Mouse (Mus musculus): ENCODE results near the gene Nrgn.

Gene Nrgn

DNA sequence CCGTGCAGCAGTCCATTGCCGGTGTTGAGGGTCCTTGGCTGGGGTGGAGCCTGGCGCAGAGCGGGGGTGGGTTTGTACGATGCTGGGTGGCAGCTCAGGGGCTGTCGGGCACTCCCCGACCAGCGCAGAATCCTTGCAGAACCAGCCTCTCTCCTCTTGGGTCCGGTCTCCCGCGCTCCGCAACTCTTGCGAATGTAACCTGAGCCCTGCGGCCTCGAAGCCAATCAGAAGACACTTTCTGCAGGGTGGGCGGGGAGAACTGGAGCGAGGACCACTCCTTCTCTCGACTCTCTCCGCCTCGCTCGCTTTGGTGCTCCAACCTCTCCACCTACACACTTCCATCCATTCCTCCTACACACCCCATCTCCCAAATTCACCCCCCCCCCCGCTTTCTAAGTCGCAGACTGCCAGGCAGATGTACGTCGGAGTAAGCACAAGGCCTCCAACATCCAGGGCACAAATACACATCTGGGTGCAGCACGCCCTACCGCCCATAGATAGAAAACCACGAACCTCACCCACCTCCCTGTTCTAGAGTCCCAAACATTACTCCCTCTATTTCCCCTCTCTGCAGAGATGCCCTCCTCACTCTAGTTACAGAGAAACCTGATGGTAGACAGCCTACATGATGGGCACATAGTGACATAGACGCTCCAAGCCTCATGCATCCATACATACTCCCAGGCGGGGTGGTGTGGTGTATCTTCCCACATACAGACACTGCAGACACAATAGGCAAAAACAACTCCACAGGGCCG lies at the start of gene Nrgn:
TSS of gene Nrgn (minus strand) at position 369 of the 758 bp plus-strand sequence.
- peak; percentile 50 for DNase-seq (ENCODE audit: low read depth, low spot score)

DNA sequence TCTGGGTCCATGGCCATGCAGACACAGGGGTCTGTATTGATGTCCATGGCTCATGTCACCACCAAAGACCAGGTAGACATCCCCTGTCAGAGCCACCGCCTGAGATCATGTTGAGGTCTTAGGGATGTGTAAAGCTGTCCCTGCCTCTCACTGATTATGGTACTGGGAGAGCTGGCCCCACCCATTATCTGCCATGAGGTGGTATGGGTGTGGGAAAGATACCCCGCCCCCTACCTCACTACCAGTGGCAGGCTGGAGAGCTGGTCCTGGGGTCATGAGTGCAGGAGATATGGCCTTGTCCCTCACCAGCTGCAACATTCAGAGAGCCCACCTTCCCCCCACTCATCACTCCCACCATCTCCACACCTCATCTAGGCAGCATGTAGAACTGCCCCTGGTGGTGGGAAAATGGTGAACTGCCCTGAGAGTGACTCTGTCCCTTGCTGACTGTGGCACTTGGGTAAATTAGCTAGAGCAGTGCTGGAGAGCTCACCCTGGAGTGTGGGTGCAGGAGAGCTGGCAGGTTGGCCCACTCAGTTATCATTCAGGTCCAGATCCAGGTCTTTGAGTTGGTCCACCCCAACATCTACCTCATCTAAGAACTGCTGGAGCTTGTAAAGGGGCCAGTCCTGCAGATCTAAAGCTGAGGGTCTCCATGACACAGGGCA lies 48.0 kb upstream of the Nrgn start:
- DNase-seq (ENCODE audit: low read depth, low spot score) = no peak

DNA sequence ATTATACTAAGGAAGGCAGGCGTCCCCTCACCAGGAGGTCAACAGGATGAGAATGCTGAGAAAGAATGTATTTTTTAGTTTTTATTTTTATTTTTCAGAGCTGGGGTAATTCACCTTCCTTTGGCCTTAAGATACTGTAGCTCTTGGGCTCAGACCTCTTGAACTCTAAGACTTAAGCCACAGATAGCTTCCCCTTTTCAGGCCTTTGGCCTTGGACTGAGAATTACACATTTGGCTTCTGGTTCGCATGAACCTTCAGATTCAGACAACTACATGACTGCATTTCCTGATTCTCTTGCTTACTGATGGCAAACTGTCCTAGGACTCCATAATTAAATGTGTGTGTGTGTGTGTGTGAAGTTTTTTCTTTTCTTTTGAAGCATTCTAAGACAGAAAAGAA lies 45.9 kb upstream of the Nrgn start:
- DNase-seq (ENCODE audit: low read depth, low spot score) = no peak

- DNase-seq (ENCODE audit: low read depth, low spot score) = no peak
These were observed 42.9 kb upstream of the Nrgn start for GRCm38 (mm10) chr9:37595570-37595969.

DNA sequence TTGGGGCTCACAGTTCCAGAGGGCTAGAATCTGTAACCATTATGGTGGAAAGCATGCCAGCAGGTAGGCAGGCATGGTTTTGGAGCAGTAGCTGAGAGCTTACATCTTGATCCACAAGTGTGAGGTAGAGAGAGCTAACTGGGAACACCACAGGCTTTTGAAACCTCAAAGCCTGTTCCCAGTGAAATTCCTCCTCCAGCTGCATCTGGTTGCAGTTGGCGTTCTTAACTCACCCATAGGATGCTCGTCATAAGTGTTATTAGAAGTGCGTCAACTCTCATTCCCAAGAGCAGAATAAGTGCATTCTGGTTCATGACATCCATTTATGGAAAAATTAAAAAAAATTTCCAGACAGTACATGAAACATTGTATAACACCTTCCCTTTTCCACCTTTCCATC lies 41.0 kb upstream of the Nrgn start:
- no peak for DNase-seq (ENCODE audit: low read depth, low spot score)

DNA sequence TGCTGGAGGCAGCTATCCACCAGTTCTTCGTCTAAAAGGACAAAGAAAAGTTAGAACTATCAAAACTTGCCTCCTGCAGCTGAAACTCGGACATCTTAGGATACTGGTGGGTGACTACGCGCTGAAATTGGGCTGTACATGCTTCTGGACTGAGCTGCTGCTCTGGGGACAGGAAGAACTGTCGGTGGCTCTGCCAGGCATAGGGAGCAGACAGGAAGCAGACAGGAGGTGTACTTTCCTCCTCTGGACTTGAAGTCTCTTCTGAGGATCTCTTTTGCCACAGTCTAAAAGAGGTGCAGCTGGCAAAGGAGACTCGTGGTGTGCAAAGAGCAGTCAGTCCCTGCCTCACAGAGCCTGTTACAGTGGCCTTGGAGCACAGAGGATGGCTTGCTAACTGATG lies 39.9 kb upstream of the Nrgn start:
- no peak for DNase-seq (ENCODE audit: low read depth, low spot score)

DNA sequence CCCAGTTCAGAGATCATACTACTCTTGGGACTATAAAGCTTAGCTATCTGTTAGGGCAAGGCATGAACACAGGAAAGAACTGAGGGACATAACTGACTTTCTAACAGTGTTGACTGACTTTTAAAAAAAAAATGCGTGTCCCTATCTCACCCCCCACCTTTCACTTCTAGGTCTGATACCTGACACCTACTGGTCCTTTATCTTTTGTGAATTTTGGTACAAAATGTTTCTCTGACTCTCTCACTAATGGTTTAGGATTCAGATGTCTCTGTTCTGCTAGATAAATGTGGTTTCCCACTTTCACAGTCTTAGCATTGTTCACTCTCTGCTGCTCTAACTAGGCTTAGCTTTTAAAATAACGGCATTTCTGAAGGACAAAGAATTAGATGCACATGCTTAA lies 39.3 kb upstream of the Nrgn start:
- no peak for DNase-seq (ENCODE audit: low read depth, low spot score)

- no peak for DNase-seq (ENCODE audit: low read depth, low spot score)
These were observed 37.7 kb upstream of the Nrgn start for GRCm38 (mm10) chr9:37590381-37590780.

DNA sequence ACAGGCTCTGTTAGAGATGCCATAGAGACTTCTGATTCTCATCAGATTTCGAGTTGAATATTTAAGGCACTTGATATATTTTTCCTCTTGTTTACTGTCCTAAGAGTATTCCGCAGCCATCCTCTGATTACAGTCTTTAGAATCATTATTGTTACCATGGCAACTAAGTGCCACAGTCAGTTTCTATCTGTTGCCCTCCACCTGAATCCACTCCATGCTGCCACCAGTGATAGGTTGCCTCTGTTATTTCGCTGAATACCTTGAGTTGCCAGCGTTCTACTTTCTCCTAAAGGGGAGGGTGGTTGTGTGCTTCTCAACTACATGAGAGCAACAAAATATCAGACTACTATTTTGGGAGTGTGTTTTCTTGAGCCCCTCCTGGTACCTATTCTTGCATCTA lies 34.0 kb upstream of the Nrgn start:
- DNase-seq (ENCODE audit: low read depth, low spot score) = no peak

DNA sequence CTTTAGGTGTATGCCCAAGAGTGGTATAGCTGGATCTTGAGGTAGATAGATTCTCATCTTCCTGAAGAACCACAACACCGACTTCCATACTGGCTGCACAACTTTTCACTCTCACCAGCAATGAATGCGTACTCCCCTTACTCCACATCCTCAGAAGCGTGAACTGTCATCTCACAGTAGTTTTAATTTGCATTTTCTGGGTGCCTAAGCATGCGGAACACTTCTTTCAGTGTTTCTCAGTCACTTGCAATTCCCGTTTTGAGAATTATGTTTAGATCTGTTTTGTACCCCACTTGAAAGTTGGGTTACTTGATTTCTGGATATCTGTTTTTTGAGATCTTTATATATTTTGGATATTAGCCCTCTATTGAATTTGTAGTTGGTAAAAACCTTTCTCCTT lies 30.9 kb upstream of the Nrgn start:
- no peak for DNase-seq (ENCODE audit: low read depth, low spot score)

DNA sequence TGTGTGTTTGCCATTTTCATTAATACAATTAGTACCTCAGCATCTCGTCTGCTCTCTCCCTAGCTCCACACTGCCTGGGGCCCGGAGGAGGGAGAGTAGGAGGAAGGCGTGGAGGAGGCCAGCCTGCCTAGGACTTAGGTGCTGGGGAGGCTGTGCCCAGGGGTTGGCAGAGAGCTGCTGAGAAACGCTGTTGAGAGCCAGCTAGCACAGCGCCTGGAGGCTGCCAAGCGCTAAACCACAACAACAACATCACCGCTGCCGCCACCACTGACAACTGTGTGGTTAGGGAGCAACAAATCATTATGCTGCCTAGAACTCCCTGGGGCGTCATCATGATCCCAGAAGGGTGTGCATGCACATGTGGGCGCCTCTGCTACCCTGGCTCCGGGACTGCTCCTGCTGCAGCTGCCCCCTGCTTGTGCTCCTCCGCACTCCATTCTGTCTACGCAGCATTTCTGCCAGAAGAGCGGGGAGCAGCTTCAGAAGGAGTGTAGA lies 23.8 kb upstream of the Nrgn start:
- DNase-seq (ENCODE audit: low read depth, low spot score) = no peak

GRCm38 (mm10) chr9:37572204-37572876 lies 19.6 kb upstream of the Nrgn start:
- DNase-seq (ENCODE audit: low read depth, low spot score) = no peak

DNA sequence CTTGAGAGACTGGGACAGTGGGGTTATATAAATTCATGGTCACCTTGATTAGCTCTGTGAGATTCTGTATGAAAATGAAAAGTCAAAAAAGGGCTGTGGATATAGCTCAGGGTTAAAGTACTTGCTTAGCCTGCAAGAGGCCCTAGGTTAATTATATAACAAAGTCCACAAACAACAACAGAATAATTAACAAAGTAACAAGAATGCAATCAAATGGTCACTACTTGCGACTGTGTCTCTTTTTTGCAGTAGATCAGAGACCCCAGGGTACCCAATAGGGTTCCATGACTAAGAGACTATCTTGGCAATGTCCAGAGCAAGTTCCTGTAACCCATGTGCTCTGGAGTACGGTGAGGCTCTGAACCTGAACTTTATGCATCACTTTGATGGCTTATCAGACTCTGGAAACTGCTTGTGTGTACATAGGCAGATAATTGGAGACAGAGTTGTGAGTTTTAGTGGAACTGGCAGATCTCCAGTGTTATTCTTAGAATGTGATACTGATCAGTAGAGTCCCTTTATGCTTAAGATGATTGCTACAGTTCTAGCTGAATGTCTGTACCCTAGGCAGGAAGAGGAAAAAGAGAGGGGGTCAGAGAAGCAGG lies 16.6 kb upstream of the Nrgn start:
- DNase-seq (ENCODE audit: low read depth, low spot score) = no peak

DNA sequence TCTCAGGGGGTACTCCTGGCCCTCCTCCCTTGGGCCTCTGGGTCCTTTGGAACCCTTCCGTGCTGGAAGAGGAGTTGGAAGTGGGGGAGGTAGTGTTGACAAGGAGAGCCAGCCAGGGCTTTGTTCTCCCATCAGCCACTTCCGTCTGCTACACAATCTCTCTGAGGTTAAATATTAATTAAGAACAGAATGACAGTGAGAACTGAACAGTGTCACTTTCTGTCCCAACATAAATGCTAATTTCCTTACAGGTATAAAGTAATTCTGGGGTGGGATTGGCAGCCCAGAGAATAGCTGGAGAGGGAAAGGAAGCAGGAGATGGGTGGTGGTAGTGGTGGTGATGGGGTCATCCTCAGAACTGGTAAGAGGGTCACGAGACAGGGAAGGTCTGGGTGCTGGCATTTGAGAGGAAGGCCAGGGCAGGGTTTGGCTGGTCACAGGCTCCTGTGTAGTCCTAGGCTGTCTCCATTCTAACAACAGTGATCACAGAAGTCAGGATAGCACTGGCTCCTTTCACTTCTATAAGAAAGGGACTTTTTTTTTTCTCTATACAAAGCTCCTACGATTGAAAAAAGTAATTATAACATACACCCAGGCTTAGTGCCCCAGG lies 16.0 kb upstream of the Nrgn start:
- no peak for DNase-seq (ENCODE audit: low read depth, low spot score)

DNA sequence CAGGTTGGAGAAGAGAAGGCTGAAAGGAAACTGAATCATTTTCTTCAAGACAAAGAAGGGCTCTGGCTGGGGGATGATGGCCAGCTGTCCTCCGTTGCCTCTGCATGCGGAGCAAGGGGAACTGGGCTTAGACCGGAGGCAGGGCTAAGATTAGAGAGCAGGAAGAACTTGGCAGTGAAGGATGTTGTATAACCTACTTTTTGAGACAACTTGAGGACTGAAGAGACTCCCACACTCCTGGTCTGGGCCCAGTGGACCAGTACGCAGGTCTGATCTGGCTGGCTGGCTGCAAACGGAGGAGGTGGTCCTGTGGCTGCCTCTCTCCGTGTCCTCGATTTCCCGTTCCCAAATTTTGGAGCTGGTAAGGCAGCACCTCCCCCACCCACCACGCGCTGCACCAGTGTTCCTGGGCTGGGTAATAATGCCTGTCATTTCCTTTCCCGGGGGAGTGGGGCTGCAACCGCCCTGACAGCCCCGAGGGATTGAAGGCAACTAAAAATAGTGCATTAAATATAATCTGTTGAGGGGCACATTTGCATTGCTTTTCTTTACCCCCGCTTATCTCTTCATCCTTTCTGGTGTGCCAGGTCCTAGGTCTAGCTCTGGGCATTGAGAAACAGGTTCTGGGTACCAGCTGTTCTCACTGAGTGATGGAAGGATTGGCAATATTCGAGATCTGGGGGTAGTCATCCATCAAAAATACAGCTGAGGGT lies 15.3 kb upstream of the Nrgn start:
- no peak for DNase-seq (ENCODE audit: low read depth, low spot score)

- DNase-seq (ENCODE audit: low read depth, low spot score) = no peak
These were observed 14.8 kb upstream of the Nrgn start for GRCm38 (mm10) chr9:37567454-37567853.

- DNase-seq (ENCODE audit: low read depth, low spot score) = no peak
These were observed 14.3 kb upstream of the Nrgn start for GRCm38 (mm10) chr9:37567019-37567418.

DNA sequence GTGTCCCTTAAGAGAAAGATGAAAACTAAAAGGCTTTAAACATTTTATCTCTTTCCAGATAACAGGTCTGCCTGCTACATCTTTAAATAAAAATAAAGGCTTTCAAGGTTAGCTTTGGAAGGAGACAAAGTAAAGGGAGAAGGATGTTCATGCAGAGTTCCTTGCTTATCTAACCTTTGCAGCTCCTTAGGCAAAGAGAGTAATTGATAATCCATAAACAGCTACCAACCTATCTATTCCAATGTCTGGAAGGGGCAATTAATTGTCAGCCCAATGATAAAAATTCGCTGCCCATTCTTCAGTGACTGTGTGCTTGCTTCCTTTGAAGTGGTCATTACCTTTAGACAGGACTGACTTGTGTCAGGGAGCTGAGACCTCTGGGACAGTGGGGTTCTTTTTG lies 11.1 kb upstream of the Nrgn start:
- DNase-seq (ENCODE audit: low read depth, low spot score) = no peak

DNA sequence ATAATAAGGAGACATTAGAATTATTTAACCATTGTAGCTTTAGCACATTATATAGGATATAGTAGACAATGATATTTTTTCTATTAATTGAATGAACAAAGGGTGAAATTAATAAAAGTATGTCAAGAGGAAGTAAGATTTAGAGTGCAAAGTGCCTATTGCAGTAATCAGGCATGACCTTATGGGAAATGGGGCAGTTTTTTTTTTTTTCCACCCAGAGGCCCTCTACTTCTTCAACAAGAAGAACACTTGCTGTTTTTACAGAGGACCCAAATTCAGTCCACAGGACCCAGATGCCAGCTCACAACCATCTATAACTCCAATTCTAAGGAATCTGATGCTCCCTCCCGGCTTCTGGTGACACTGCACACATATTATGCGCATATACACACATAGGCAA lies 7.9 kb upstream of the Nrgn start:
- no peak for DNase-seq (ENCODE audit: low read depth, low spot score)

- no peak for DNase-seq (ENCODE audit: low read depth, low spot score)
These were observed 3.7 kb upstream of the Nrgn start for GRCm38 (mm10) chr9:37556366-37556765.

Data from brain, embryonic 18.5 days (tissue).